Mouse (Mus musculus): ENCODE measurements around the gene Dgkz. TPM values are rescaled to one million over a fixed set of nuclear protein-coding genes. Genes with fewer than 3 reads are reported as not detected.

The Dgkz gene
- polyA plus RNA-seq (2016; fragmentation: Nextera tagmentation; extraction: Ambion mirVana), result 35.1 and 39.1 TPM in 2 replicates

- Histone ChIP-seq H3K4me3 (peak within 1 kb of the TSS; percentile 54), H3K27me3 (ENCODE audit: poor library complexity, severe bottlenecking) (peaks cover 86% of the 10 kb centered on the region), H3K9me3 (no peaks in the 10 kb centered on the region), H3K27ac (peak within 1 kb of the TSS; percentile 71), H3K36me3 (replicated peaks) (no peaks in the 10 kb centered on the region), H3K4me1 (peaks cover 85% of the 10 kb centered on the region)
- under 1% methylated on average over 79 of the region's 79 CpGs for WGBS
- no peak for DNase-seq (ENCODE audit: extremely low spot score, low spot score)
Measured at GRCm38 (mm10) chr2:91975581-91976541, at the start of gene Dgkz. Gene Dgkz, minus strand, starts transcription at chr2:91975864.

GRCm38 (mm10) chr2:92025202-92025601 lies 49.5 kb upstream of the Dgkz start:
- Histone ChIP-seq H3K36me3 (replicated peaks) (no peaks in the 10 kb centered on the region), H3K4me1 (peaks cover 22% of the 10 kb centered on the region), H3K4me3 (no peak overlapping the region), H3K27ac (no peak overlapping the region), H3K27me3 (ENCODE audit: poor library complexity, severe bottlenecking) (peaks cover 76% of the 10 kb centered on the region), H3K9me3 (no peaks in the 10 kb centered on the region)
- DNase-seq (ENCODE audit: extremely low spot score, low spot score), result no peak
- WGBS, result 89% methylated on average over 2 of the region's 2 CpGs

GRCm38 (mm10) chr2:92024274-92024672 lies 48.6 kb upstream of the Dgkz start, which contains the start of gene Creb3l1:
Gene Creb3l1, minus strand, starts transcription at chr2:92024502.
- Histone ChIP-seq H3K27me3 (ENCODE audit: poor library complexity, severe bottlenecking) (peaks cover 85% of the 10 kb centered on the region), H3K27ac (peak within 1 kb of the TSS; percentile 54; the same call in 1 of the 2 replicates)
- WGBS, result under 1% methylated on average over 23 of the region's 27 CpGs

GRCm38 (mm10) chr2:92023362-92024273 lies 48.0 kb upstream of the Dgkz start:
- Histone ChIP-seq H3K4me1 (peaks cover 27% of the 10 kb centered on the region), H3K27me3 (ENCODE audit: poor library complexity, severe bottlenecking) (peaks cover 87% of the 10 kb centered on the region), H3K4me3 (peak overlapping the region; percentile 76), H3K27ac (peak overlapping the region; percentile 54; the same call in 1 of the 2 replicates), H3K36me3 (replicated peaks) (no peaks in the 10 kb centered on the region), H3K9me3 (no peaks in the 10 kb centered on the region)
- 5% methylated on average over 55 of the region's 56 CpGs for WGBS
- DNase-seq (ENCODE audit: extremely low spot score, low spot score), result no peak

More at GRCm38 (mm10) chr2:92024274-92024672, 48.6 kb upstream of the Dgkz start, which contains the start of gene Creb3l1:
- Histone ChIP-seq H3K4me3 (peak within 1 kb of the TSS; percentile 76), H3K4me1 (peaks cover 22% of the 10 kb centered on the region), H3K36me3 (replicated peaks) (no peaks in the 10 kb centered on the region), H3K9me3 (no peaks in the 10 kb centered on the region)
- peak; percentile 66 for DNase-seq (ENCODE audit: extremely low spot score, low spot score)

GRCm38 (mm10) chr2:92020676-92021265 lies 45.1 kb upstream of the Dgkz start:
- Histone ChIP-seq H3K27me3 (ENCODE audit: poor library complexity, severe bottlenecking) (peaks cover 69% of the 10 kb centered on the region), H3K4me3 (no peak overlapping the region), H3K4me1 (peaks cover 33% of the 10 kb centered on the region), H3K36me3 (replicated peaks) (no peaks in the 10 kb centered on the region), H3K9me3 (no peaks in the 10 kb centered on the region), H3K27ac (no peak overlapping the region)
- DNase-seq (ENCODE audit: extremely low spot score, low spot score), result no peak
- 65% methylated on average over 4 of the region's 4 CpGs for WGBS

- H3K27me3 ChIP-seq (ENCODE audit: poor library complexity, severe bottlenecking), result peaks cover 44% of the 10 kb centered on the region
- no peak for DNase-seq (ENCODE audit: extremely low spot score, low spot score)
- WGBS, result 79% methylated on average over 1 of the region's 1 CpGs
- no peak overlapping the region for H3K4me3 ChIP-seq
- H3K9me3 ChIP-seq, result no peaks in the 10 kb centered on the region
- H3K4me1 ChIP-seq, result peaks cover 36% of the 10 kb centered on the region
- H3K27ac ChIP-seq, result no peak overlapping the region
- no peaks in the 10 kb centered on the region for H3K36me3 ChIP-seq (replicated peaks)
Measured at GRCm38 (mm10) chr2:92017440-92017839, 41.8 kb upstream of the Dgkz start.

GRCm38 (mm10) chr2:92016981-92017380 lies 41.3 kb upstream of the Dgkz start:
- Histone ChIP-seq H3K36me3 (replicated peaks) (no peaks in the 10 kb centered on the region), H3K27me3 (ENCODE audit: poor library complexity, severe bottlenecking) (peaks cover 40% of the 10 kb centered on the region), H3K4me1 (peaks cover 36% of the 10 kb centered on the region), H3K4me3 (no peak overlapping the region), H3K9me3 (no peaks in the 10 kb centered on the region), H3K27ac (no peak overlapping the region)
- 62% methylated on average over 3 of the region's 3 CpGs for WGBS
- no peak for DNase-seq (ENCODE audit: extremely low spot score, low spot score)

- Histone ChIP-seq H3K27me3 (ENCODE audit: poor library complexity, severe bottlenecking) (peaks cover 30% of the 10 kb centered on the region), H3K27ac (no peak overlapping the region), H3K4me3 (no peak overlapping the region), H3K9me3 (no peaks in the 10 kb centered on the region), H3K36me3 (replicated peaks) (no peaks in the 10 kb centered on the region), H3K4me1 (peaks cover 32% of the 10 kb centered on the region)
- 77% methylated on average over 5 of the region's 5 CpGs for WGBS
- DNase-seq (ENCODE audit: extremely low spot score, low spot score), result no peak
Measured at GRCm38 (mm10) chr2:92014891-92015290, 39.2 kb upstream of the Dgkz start.

- 93% methylated on average over 6 of the region's 6 CpGs for WGBS
- Histone ChIP-seq H3K4me3 (no peak overlapping the region), H3K27me3 (ENCODE audit: poor library complexity, severe bottlenecking) (peaks cover 29% of the 10 kb centered on the region), H3K4me1 (peaks cover 35% of the 10 kb centered on the region), H3K27ac (no peak overlapping the region), H3K9me3 (no peaks in the 10 kb centered on the region), H3K36me3 (replicated peaks) (no peaks in the 10 kb centered on the region)
- DNase-seq (ENCODE audit: extremely low spot score, low spot score), result no peak
Measured at GRCm38 (mm10) chr2:92014248-92014647, 38.6 kb upstream of the Dgkz start.

GRCm38 (mm10) chr2:92012768-92013445 lies 37.2 kb upstream of the Dgkz start:
- Histone ChIP-seq H3K27ac (peak overlapping the region; percentile 63), H3K36me3 (replicated peaks) (no peaks in the 10 kb centered on the region), H3K4me1 (peaks cover 40% of the 10 kb centered on the region), H3K9me3 (no peaks in the 10 kb centered on the region), H3K27me3 (ENCODE audit: poor library complexity, severe bottlenecking) (peaks cover 31% of the 10 kb centered on the region), H3K4me3 (no peak overlapping the region; the same call in 1 of the 2 replicates)
- DNase-seq (ENCODE audit: extremely low spot score, low spot score), result peak; percentile 33
- 46% methylated on average over 8 of the region's 8 CpGs for WGBS

GRCm38 (mm10) chr2:92011424-92012353 lies 36.0 kb upstream of the Dgkz start:
- Histone ChIP-seq H3K4me1 (peaks cover 48% of the 10 kb centered on the region), H3K36me3 (replicated peaks) (no peaks in the 10 kb centered on the region), H3K4me3 (no peak overlapping the region), H3K9me3 (no peaks in the 10 kb centered on the region), H3K27me3 (ENCODE audit: poor library complexity, severe bottlenecking) (peaks cover 34% of the 10 kb centered on the region), H3K27ac (peak overlapping the region; percentile 63; the same call in 1 of the 2 replicates)
- no peak for DNase-seq (ENCODE audit: extremely low spot score, low spot score)
- WGBS, result 82% methylated on average over 12 of the region's 12 CpGs

All from forebrain, embryonic 10.5 days (tissue).